Mouse (Mus musculus): ENCODE measurements around the gene Lamb3.

- TF ChIP-seq EP300 (optimal IDR thresholded peaks at IDR 0.05): no peak
- no peak for TF ChIP-seq CTCF (IDR thresholded peaks at IDR 0.05; ENCODE audit: low read depth)
These were observed 103.1 kb downstream of the Lamb3 start for GRCm38 (mm10) chr1:193310519-193311085.
